Mouse (Mus musculus) right cerebral cortex, postnatal 4 days (tissue): ENCODE measurements around the gene Sstr5.
A peak's percentile ranks its signal among the peaks of the same experiment; 100 is the strongest.

ENCODE experiments used
- DNase-seq: peaks from one replicate; pipeline ENCODE4 v3.0.0-alpha.2; 2022

The Sstr5 gene

DNA sequence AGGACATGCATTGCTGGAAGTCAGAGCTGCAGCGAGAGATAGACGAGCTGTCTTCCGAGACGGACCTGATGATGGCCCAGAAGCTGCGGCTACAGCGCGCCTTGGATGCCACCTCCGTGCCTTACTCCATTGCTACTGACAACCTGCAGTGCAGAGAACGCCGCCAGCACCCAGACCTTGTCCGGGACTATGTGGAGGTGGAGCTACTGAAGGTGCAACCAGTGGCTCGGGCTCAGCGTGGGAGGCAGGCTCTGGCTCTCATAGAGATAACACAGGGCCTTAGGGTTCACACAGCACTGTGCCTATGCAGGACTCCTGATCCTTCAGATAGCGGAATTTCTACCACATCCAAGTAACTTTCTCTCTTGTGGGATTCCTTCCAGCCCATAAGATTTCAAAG is 25.0 kb downstream of the Sstr5 start:
- DNase-seq, result no peak

DNA sequence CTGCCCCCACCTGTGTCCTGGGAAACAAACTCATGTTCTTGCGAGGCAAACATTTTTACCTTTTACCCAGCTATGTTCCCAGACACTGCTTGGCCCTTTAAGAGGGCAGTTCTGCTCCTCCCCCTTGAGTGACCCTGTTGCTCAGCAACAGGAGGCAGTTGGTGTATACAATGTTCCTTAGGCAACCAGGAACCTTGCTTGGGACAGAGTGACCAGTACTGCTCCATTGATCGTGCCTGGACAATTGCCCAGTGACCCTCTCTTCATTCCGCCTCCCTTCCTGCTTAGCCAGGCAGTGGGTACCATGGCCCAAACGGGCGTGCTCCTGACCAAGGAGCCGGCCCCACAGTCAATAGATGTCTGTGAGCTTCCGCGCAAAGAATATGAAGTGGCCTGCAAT is 25.7 kb downstream of the Sstr5 start:
- peak; percentile 42 for DNase-seq

DNA sequence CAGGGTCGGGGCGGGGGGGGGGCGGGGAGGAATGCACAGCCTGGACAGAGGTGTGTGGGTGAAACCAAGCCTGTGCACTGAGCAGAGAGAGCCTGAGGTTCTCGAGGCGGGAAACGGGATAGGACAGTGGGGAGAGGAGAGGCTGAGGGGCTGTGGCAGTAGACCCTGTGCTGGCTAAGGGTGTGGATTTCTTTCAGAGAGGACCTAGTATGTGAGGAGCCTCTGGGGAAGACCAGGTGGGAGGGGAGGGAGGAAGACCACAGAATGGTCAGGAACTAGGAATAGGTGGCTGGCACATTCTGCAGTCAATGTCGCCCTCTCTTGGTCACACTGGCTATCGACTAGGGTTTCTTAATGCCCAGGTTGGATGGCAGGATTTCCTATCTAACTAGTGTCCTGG is 27.3 kb downstream of the Sstr5 start:
- DNase-seq, result peak; percentile 75

DNA sequence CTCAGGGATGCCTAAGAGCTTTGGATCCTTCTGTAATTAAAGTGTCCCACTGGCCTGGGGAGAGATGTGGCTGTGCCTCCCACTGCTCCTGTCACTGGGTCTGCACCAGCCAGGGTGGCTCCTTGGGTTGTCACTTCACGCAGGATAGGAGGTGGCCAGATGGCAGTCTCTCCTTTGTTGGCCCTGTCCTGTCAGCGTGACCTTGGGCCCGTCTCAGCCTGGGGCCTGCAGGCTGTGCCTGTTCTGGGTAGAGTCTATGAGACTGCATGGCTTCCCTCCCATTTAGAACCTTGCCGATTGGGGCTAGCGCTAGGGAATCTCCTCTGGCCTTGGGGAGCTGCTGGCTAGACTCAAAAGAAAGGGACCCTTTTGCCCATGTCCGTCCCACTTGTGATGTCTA is 28.8 kb downstream of the Sstr5 start:
- DNase-seq, result no peak

DNA sequence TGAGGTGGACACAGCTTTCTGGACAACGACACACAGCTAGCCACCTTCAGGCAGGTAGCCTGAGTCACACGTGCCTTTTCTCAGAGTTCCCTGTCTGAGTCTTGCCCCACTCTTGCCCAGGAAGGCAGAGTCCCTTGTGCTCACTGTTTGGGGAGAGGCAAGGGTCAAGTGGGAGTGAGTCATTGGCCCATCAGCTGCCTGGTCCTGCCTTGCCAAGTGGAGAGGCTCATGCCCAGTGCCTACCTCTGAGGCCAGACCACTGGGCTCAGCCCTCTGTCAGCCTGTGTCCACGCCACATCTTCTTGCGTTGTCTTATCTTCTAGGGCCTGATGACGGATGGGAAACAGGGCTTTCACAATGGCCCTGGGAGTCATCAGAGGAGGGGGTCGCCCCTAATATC is 29.3 kb downstream of the Sstr5 start:
- DNase-seq, result no peak

DNA sequence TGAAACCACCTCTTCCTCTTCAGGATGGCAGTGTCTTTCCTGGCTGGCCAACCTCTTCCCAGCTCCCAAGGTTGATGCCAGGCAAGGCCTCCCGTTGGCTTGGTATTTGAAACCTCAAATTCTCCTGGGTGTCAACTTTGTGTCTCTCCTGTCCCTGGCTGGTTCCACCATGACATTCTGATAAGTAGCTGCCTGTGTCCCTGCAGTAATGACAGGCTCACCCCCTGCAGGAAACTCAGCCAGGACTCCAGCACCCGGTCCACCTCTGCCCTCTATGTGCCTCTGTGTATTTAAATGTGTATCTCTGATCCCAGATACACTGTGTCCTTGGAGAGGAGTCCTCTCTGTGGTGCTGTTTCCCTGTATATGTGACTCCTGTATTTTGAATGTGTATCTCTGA is 30.8 kb downstream of the Sstr5 start:
- no peak for DNase-seq

DNA sequence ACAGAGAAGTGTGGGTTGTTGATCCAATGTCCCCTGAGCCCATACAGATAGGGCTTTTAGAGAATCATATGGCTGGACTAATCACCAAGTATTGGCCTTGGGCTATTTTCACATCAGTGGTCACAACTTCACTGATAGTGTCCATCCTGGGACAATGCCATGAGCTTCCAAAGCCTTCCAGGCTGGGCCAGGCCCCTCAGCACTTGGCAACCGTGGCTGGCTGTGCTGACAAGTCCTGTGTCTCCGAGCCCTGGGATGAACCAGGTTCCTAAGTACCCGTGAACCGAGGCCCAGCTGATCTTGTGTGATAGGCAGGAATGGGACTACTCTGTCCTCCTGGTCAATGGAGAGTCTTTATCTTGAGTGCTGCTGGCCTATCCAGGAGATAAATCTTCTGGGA is 33.0 kb downstream of the Sstr5 start:
- no peak for DNase-seq

DNA sequence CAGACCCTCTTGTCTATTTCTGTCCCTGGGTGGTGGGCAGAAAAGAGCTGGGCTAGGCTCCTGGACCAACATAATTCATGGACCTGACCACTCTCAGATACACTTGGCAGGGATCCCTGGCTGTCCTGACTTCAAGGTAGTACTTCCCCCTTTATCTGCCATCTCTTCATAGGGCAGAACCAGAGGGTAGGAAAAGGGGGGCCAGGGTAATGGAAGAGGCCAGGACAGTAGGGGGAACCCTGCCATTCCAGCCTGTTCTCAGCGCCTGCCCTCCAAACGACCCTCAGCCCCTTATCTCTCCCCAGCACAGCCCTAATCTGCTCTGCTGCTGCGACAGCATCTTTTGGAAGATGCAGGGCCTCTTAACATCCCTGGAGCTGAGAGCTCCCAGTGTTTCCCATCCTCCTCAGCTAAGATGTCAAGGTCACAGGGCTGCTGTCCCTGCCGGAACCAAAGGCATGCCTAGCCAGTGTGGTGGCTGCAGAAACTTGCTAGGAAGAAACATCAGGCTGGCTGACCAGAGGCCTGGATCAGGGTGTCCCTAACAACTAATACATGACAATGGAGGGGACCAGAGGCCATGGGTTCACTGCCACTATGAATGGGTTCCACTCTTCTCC is 33.7 kb downstream of the Sstr5 start:
- DNase-seq, result no peak

DNA sequence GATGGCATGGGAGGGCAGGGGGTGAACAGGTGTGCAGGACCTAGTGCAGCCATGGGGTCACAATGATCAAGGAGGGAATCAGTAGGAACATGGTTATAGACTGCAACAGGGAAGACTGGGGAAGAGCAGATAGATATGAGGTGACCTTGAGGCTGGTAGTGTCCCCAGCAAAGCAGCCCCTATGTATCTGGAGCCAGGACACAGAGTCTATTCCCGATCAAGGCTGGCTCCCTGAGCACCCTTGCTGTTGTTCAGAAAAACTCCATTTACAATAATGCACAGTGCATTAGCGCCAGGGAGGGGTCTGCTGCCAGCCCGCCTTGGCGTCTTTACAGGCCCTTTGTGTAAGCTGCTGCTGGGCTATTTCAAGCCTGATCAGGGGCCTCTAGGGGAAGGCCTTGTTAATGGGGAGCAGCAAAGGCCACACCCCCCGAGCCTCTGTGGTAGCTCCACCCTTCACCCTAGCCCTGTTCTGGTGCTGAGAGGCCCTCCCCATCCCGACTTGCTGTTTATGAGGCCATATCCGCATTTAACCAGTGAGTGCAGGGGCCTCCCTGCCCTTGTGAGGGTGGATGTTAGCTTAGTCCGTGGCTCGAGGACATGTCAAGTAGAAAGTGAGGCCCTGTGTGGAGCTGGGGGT is 34.7 kb downstream of the Sstr5 start:
- DNase-seq, result no peak

DNA sequence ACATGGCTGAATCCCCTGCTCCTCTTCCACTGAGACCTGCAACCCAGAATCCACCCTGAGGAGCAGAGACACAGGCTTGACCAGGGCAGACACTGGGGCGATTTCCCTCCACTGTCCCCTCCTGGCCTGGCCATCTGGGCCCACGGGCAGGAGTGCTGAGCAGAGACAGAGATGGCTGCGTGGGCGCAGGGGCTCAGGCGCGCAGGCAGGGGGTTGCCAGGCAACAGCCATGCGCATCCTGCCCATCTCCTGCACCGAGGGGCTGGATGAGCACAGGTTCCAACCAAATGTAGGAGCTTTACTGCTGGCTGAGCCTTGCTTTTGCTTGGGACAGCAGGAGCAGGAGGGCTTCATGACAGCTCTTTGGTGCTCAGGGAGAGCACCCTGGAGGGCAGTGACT is 40.5 kb downstream of the Sstr5 start:
- DNase-seq, result peak; percentile 63

DNA sequence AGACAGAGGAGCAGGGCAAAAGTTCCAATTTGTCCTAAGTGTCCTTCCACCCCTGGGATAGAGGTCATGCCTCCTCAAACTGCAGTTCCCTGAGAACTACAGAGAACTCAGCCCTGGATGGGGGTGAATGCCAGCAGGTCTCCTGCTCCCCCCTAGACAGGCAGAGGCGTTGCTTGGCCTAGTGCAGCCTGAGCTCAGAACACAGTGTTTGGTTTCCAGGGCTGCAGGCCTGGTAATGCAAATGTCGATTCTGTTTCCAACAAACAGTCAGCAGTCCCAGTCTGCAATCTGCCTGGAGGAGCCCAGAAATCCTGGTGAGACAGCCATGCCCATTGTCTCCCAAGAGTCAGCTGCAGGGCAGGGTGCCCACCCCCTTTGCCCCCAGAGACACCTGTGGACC is 42.8 kb downstream of the Sstr5 start, which contains the start of gene Tekt4:
Gene Tekt4 (plus strand): TSS at position 344 of the 400 bp plus-strand sequence.
- no peak for DNase-seq

DNA sequence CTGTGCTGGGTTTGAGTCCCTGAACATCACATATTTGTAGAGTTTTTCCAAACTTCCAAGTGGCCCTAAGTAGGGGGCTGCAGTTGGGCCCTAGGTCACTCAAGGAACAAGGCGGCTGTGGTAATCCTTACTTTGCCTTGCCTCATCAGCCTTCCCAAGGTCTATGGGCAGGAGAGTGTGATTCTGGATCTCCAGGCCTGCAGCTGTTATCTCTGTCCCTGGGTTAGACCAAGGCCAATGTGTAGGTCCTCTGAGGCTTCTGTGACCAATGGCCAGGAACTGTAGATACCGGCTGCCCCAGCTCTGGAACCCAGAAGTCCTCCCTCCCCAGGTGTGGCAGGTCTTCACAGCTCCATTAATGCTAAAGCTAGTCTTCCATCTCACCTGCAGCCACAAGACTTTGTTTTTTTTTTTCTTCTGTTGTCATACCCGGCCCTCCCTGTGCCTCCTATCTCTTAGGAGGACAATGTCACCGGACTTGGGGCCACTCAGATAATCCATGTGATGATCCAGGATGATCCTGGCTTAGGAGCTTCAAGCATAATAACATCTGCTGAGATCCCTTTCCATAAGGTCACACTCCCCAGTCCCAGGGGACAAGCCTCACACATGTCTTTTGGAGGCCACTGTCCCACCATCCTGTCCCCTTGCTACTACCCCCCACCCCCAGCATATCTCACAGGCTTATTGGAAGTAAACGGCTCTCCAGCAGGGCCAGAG is 44.7 kb downstream of the Sstr5 start:
- no peak for DNase-seq

DNA sequence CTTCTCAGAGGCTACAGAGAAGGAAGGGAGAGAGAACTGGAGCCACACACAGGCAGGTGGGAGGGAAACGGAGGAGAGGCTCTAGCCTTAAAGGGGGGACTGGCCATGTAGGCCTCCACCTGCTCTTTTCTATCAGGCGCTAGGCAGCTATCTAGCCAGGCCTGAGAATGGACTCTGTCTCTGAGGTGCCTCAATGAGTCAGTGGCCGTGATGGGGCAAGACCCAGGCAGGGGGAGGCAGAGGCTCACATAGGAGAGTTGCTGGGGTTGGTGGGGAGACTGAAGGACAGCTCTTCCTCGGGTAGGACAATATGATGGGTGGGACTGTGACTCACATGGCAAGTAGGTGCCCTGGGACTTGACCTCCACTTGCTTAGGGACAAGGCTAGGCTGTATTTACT is 46.8 kb downstream of the Sstr5 start:
- no peak for DNase-seq

DNA sequence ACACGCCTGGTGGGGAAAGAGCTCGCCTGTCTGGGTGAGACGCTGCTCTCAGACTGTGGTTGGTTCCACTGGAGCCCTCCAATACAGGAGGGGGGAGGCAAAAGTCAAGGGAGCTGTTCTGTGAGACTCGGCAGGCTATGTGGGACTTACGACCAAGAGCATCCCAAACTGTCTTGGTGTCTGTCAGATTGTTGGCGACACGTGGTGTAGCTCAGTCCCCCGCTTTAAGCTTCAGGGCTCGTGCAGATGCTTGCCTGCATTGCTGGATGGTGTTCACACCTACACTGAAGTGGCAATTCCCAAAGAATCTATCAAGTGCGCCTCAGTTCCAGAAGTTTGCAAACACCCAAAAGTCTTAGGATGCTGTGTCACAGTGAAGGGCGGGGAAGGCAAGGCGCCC is 49.2 kb downstream of the Sstr5 start:
- no peak for DNase-seq

DNA sequence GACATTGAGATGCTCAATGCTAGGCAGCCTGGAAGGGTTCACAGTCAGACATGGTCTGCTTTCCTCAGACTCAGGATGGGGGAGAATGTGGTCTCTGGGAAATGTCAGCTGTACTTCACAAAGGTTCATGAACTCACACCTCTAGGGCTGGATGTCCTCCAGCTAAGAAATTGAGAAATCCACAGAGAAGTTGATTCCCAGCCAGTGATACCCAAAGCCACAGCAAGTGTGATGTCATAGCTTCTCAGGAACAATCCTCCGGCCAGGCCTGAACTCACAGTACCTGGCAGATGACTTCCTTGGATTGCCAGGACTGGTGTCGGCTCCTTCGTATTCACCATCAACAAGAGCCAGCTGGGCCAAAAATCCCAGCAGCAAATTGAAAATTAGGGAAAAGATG is 51.2 kb downstream of the Sstr5 start:
- no peak for DNase-seq

DNA sequence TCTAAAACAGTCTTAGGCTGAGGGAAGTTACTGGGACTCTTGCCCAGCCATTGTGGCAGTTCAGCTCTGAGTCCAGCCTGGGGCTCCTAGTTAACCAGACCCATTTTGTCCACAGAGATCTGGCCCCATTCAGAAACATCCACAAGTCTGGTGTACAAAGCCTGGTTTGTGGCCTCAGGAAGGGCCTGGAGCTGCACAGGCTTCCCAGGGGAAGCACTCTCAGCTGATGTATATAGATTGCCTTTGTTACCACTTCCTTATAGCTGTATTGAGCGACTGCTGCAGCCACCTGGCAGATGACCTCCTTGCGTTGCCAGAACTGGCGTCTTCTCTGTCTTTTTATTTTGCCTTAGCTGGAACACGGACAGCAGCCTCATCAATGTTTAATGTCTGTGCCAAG is 52.0 kb downstream of the Sstr5 start:
- no peak for DNase-seq

DNA sequence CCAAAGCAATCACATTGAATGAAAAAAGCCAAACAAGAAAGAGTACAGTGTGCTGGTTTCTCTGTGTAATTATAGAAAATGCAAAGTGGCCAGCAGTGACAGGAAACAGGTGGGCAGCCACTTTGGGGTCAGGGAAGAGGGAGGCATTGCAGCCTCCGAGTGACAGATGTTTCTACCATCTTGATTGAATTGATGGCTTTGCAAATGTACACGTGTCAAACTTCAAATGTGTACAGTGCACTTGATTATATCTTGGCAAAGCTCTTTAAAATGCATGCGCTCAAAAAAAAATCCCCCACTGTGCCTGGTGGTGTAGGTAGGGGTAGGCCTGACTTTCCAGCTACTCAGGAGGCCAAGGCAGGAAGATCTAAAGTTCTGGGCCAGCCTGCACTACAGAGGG is 54.2 kb downstream of the Sstr5 start:
- no peak for DNase-seq

DNA sequence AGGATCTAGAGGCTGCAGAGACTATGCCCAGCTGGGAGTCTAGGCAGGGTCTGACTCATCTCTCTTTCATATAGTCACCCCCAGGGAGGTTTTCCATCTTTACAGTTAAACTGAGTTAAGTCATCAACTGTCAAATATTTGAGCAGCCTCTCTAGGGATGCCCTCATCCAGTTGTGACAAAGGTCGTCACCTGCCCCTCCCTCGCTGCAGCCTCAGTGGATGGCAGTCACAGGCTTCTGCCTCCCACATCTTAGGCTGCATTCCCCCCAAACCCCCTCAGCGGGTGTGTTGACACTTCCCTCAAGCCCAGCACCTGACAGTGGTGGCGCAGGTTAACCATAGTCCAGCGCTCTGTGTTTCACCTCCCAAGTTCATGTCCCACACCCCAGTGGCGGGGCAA is 55.7 kb downstream of the Sstr5 start:
- DNase-seq, result no peak
